ENCODE assay signal across 24 mouse cellular contexts in genomic region chr8:93852851-93853461, GRCm38 (mm10). TPM values are rescaled to one million over a fixed set of nuclear protein-coding genes. Genes with fewer than 3 reads are reported as not detected.
DNase-seq lines count a peak whose midpoint lies in the region; ATAC-seq and TF ChIP-seq lines count a peak whose summit lies in the region.
"Had no signal": no experiment of that assay in that cellular context is flagged by ENCODE, and none has a peak within 500 bp of the region (broad histone marks: within the 10 kb centered on the region; RNA-seq: fewer than 3 reads in every experiment).

No protein-coding gene starts in this region.

- no peak overlapping the region for H3K4me3 ChIP-seq in heart, adult 2 months
- H3K4me3 ChIP-seq in myocyte, result no peak overlapping the region
- no peak overlapping the region for H3K4me3 ChIP-seq in midbrain, embryonic 16.5 days (ENCODE audit: low read depth, low read length)
- H3K4me3 ChIP-seq: embryonic facial prominence, embryonic 12.5 days; embryonic facial prominence, embryonic 15.5 days; erythroblast, embryonic 14.5 days; forebrain, embryonic 12.5 days; forebrain, embryonic 15.5 days; heart, embryonic 10.5 days; heart, embryonic 13.5 days; hindbrain, embryonic 12.5 days; hindbrain, embryonic 15.5 days had no signal

- H3K9me3 ChIP-seq in midbrain, embryonic 16.5 days (replicated peaks; ENCODE audit: control insufficient read depth, low read length, poor library complexity, severe bottlenecking), result no peaks in the 10 kb centered on the region
- H3K9me3 ChIP-seq: embryonic facial prominence, embryonic 12.5 days; embryonic facial prominence, embryonic 15.5 days; forebrain, embryonic 12.5 days; forebrain, embryonic 15.5 days; heart, embryonic 10.5 days; heart, embryonic 13.5 days; hindbrain, embryonic 12.5 days; hindbrain, embryonic 15.5 days had no signal

- H3K9ac ChIP-seq in heart, adult 2 months (ENCODE audit: low read depth, low read length), result no peak overlapping the region
- no peak overlapping the region for H3K9ac ChIP-seq in midbrain, embryonic 16.5 days (ENCODE audit: low read depth, low read length)
- H3K9ac ChIP-seq: embryonic facial prominence, embryonic 12.5 days; embryonic facial prominence, embryonic 15.5 days; forebrain, embryonic 12.5 days; forebrain, embryonic 15.5 days; heart, embryonic 13.5 days; hindbrain, embryonic 12.5 days; hindbrain, embryonic 15.5 days had no signal

- no peak overlapping the region for H3ac ChIP-seq in myocyte (ENCODE audit: control insufficient read depth, insufficient read length)

- H3K4me1 ChIP-seq in heart, adult 2 months (ENCODE audit: control insufficient read depth, insufficient read depth, low read length), result peaks cover 6% of the 10 kb centered on the region
- H3K4me1 ChIP-seq in midbrain, embryonic 16.5 days (ENCODE audit: control insufficient read depth, insufficient read depth, low read length), result peaks cover 9% of the 10 kb centered on the region
- H3K4me1 ChIP-seq: hindbrain, embryonic 12.5 days had no signal

- DNase-seq in heart, adult 2 months, result no peak
- no peak for DNase-seq in heart, postnatal 4 days
- DNase-seq in 3134 (ENCODE audit: extremely low read depth, insufficient read length, low spot score) (peak; percentile 44), NIH3T3 (ENCODE audit: low read depth) (peak; percentile 64)
- no peak for DNase-seq in kidney, postnatal 25 days
- DNase-seq: adrenal gland, postnatal 10 days; cerebellum, adult 11-12 months; cerebellum, adult 9-10 months; cerebellum, postnatal 14 days; gastrocnemius, postnatal 25 days had no signal

- 76% methylated on average over 9 of the region's 9 CpGs for WGBS in heart, adult 2 months
- 91% methylated on average over 9 of the region's 9 CpGs for WGBS in midbrain, embryonic 16.5 days

- TF ChIP-seq POLR2A in heart, adult 2 months (IDR thresholded peaks at IDR 0.05; ENCODE audit: insufficient read depth, low read depth, low read length), result no peak
- no peak for TF ChIP-seq POLR2A in myocyte (IDR thresholded peaks at IDR 0.05; ENCODE audit: insufficient read length, low read depth)

- TF ChIP-seq EP300 in heart, adult 2 months (IDR thresholded peaks at IDR 0.05; ENCODE audit: insufficient read depth, low read depth, low read length), result no peak

- intact Hi-C loops in heart, adult 2 months (cut with DNase I), result no loop called here

- no peaks in the 10 kb centered on the region for H3K79me2 ChIP-seq in heart, adult 2 months (replicated peaks; ENCODE audit: control insufficient read depth, insufficient read depth, low read length)
- no peaks in the 10 kb centered on the region for H3K79me2 ChIP-seq in myocyte (ENCODE audit: control insufficient read depth, insufficient read depth)

- TF ChIP-seq CTCF in heart, adult 2 months (IDR thresholded peaks at IDR 0.05), result no peak

- H3K27ac ChIP-seq in heart, adult 2 months, result peak overlapping the region; percentile 51
- H3K27ac ChIP-seq in midbrain, embryonic 16.5 days (ENCODE audit: low read length), result no peak overlapping the region
- H3K27ac ChIP-seq: embryonic facial prominence, embryonic 12.5 days; embryonic facial prominence, embryonic 15.5 days; forebrain, embryonic 12.5 days; forebrain, embryonic 15.5 days; heart, embryonic 10.5 days; heart, embryonic 13.5 days; hindbrain, embryonic 12.5 days; hindbrain, embryonic 15.5 days had no signal

- H3K36me3 ChIP-seq in heart, adult 2 months (ENCODE audit: control insufficient read depth, insufficient read depth, low read length), result no peaks in the 10 kb centered on the region
- no peaks in the 10 kb centered on the region for H3K36me3 ChIP-seq in myocyte (ENCODE audit: control insufficient read depth, insufficient read depth)
- H3K36me3 ChIP-seq in midbrain, embryonic 16.5 days (ENCODE audit: control insufficient read depth, insufficient read depth, low read length), result no peaks in the 10 kb centered on the region
- H3K36me3 ChIP-seq: embryonic facial prominence, embryonic 12.5 days; embryonic facial prominence, embryonic 15.5 days; forebrain, embryonic 12.5 days; forebrain, embryonic 15.5 days; heart, embryonic 10.5 days; heart, embryonic 13.5 days; hindbrain, embryonic 12.5 days; hindbrain, embryonic 15.5 days had no signal

- no peaks in the 10 kb centered on the region for H3K27me3 ChIP-seq in heart, adult 2 months (ENCODE audit: control insufficient read depth, insufficient read depth, low read length)
- H3K27me3 ChIP-seq in myocyte (ENCODE audit: control insufficient read depth, insufficient read depth, insufficient read length), result no peaks in the 10 kb centered on the region
- H3K27me3 ChIP-seq in midbrain, embryonic 16.5 days (ENCODE audit: control insufficient read depth, insufficient read depth, low read depth, low read length), result no peaks in the 10 kb centered on the region
- H3K27me3 ChIP-seq: embryonic facial prominence, embryonic 12.5 days; embryonic facial prominence, embryonic 15.5 days; forebrain, embryonic 12.5 days; forebrain, embryonic 15.5 days; heart, embryonic 13.5 days; hindbrain, embryonic 12.5 days; hindbrain, embryonic 15.5 days had no signal

- peak overlapping the region; percentile 53 for H3K4me2 ChIP-seq in myocyte (ENCODE audit: low read depth)
- no peak overlapping the region for H3K4me2 ChIP-seq in midbrain, embryonic 16.5 days (ENCODE audit: low read length)
- H3K4me2 ChIP-seq: embryonic facial prominence, embryonic 12.5 days; embryonic facial prominence, embryonic 15.5 days; forebrain, embryonic 12.5 days; forebrain, embryonic 15.5 days; heart, embryonic 13.5 days; hindbrain, embryonic 12.5 days; hindbrain, embryonic 15.5 days had no signal

- ATAC-seq in midbrain, embryonic 16.5 days, result no peak
- ATAC-seq: forebrain, embryonic 15.5 days; Patski had no signal

TF ChIP-seq in myocyte, 11 proteins besides CTCF, POLR2A, EP300 and RAD21:
- TF ChIP-seq MYOD1 (IDR thresholded peaks at IDR 0.05; ENCODE audit: control insufficient read depth in 1 of 3, insufficient read length in 2 of 3, low read depth in 2 of 3) (no peak), TCF3 (IDR thresholded peaks at IDR 0.05; ENCODE audit: insufficient read length, low read depth) (no peak), MYOG (IDR thresholded peaks at IDR 0.05; ENCODE audit: control insufficient read depth in 1 of 3, insufficient read depth in 1 of 3, insufficient read length in 2 of 3, low read depth in 2 of 3) (no peak), SRF (IDR thresholded peaks at IDR 0.05; ENCODE audit: control insufficient read depth, insufficient read length, low read depth) (no peak), USF1 (IDR thresholded peaks at IDR 0.05; ENCODE audit: low read depth) (no peak), MAX (IDR thresholded peaks at IDR 0.05; ENCODE audit: low read depth) (no peak)
TF ChIP-seq in myocyte: peak in this region for 0.

RNA-seq across cellular contexts. Expression of gene Gnao1, which starts 43.2 kb away (rescaled TPM):
- 10 to 100 TPM; 22.4 to 23.7 TPM for total RNA-seq in heart, adult 2 months (2021)
- polyA plus RNA-seq in heart, adult 2 months (2012; rRNA removed), result 26.7 and 28.3 TPM in 2 replicates
- total RNA-seq in heart, postnatal 4 days (2021), result 10 to 100 TPM; 28.9 to 29.2 TPM
- 31.8 TPM for polyA plus RNA-seq in myocyte (2012; fragmentation: generic; extraction: Trizol)
- 235 and 240 TPM in 2 replicates for polyA plus RNA-seq in midbrain, embryonic 16.5 days (2015; fragmentation: Nextera tagmentation; extraction: Ambion mirVana)
- total RNA-seq: common myeloid progenitor, adult 5-6 weeks; hematopoietic stem cell, adult 5-6 weeks had no signal

Comparison
In these comparisons a context has a peak if more than half of its experiments do, and no peak if none do; other contexts are left out.
1. DNase-seq: peak in 3134 (single experiment) and NIH3T3 (single experiment); none in heart, adult 2 months (0 of 2), heart, postnatal 4 days (single experiment) and kidney, postnatal 25 days (0 of 2).